Mouse (Mus musculus) liver, embryonic 14.5 days (tissue): ENCODE measurements around the gene Nt5c.

Experiments
- CTCF ChIP-seq: IDR thresholded peaks from 2 replicates; pipeline ENCODE4 v1.5.1; 2016; ENCODE audit warnings: antibody characterized with exemption, low read depth, control low read depth
- EP300 ChIP-seq: IDR thresholded peaks from 2 replicates; pipeline ENCODE4 v1.6.1; 2016; ENCODE audit warnings: antibody characterized with exemption, low read depth

GRCm38 (mm10) chr11:115475758-115476237 is 15.9 kb downstream of the Nt5c start:
- TF ChIP-seq CTCF (no peak), EP300 (no peak)
